Mouse (Mus musculus) brown adipose tissue, adult 24 weeks (tissue): ENCODE measurements at regions not wholly inside any gene's neighbourhood (a gene's known extent, or its start where the extent isn't known, plus 50 kb on each side); places are given as distances from the start of the nearest gene placed in this dataset.

Source experiments
- H3K27ac ChIP-seq: fragments of 200-500 bp; replicated peaks from 2 replicates; pipeline ENCODE4 v1.5.1; 2012; ENCODE audit warnings: low read depth, mild to moderate bottlenecking, low read length
- H3K4me1 ChIP-seq: fragments of 200-500 bp; 2 replicates; pipeline ENCODE4 v1.6.1; 2012; ENCODE audit warnings: low read length, mixed read lengths; ENCODE audit not compliant: control insufficient read depth, insufficient read depth, insufficient read length
- H3K4me3 ChIP-seq: fragments of 200-500 bp; 2 replicates; pipeline ENCODE4 v1.5.1; 2012; ENCODE audit warnings: low read depth, mild to moderate bottlenecking, low read length, moderate library complexity; ENCODE audit not compliant: insufficient read depth

DNA sequence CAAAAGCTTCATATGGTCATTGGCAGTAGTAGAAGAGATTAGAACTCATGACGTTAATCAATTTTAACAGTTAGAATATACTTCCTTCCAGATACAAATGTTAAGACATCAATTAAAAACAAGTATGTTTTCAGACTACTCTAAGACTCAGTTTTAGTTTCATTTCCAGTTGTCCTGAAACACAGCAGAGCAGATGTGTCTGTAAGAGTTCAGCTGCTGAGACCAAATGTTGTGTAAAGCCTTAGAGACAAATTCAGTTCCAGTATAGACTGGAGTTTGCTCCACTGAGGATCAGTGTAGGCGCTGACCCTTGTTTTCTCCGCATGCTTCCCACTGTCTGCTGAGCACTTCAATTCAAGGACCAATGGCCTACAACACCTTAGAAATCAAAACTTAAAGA, 158.1 kb upstream of the Bmper start:
- H3K4me1 ChIP-seq, result peaks cover 16% of the 10 kb centered on the region; the same call in 1 of the 2 replicates
- no peak overlapping the region for H3K4me3 ChIP-seq
- 0 out of 2 replicates have a peak overlapping the region, but pooled peaks have one; percentile 56 for H3K27ac ChIP-seq

DNA sequence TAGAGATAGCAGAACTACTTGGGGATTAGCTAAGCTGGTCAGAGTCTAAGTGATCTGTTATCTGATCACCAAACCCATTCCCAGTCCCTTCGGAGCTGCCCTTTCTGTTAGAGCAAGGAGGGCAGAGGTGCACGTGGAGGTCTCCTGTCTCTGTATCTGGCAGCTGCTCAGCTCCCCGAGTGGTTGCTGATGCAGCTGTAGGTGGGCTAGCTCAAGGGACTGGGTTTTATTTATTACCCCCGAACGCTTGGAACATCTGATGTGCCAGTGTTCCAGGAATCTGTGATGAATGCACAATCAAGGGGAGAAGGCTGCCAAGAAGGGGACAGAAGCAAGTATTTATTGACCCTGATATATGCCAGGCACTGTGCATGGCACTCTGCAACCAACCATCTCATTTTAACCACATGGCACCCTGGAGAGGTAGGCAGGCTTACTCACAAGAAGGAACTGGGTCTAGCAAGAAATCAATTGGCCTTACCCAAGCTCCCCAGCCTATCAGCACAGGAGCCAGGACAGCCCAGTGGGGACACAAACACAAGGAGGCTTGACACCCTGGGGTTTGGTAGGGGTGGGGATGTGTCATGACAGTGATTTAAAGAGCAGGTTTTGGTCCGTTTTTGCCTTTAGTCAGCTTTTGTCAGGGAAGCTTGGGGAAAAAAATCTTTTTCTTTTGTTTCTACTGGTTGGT, 154.6 kb upstream of the Bmper start:
- Histone ChIP-seq H3K4me3 (no peak overlapping the region), H3K4me1 (peaks cover 7% of the 10 kb centered on the region; the same call in 1 of the 2 replicates), H3K27ac (no peak overlapping the region)

DNA sequence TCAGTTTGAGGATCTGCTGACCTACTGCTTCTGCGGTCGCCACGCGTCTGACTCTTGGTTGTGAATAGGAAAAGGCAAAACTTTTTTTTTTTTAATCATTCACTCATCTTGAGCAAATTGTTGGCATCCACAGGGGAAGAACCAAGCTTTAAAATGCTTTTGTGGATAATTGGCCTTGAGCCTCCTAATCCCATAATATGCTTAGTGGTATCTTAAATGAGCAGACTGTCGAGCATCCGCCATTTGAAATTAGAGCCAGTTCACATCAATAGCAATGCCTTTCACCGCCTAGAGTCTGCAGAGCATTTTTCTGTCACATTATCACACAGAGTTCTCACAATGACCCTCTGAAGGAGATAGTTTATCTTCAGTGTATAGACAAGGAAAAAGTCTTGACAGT, 153.7 kb upstream of the Bmper start:
- Histone ChIP-seq H3K4me1 (peaks cover 4% of the 10 kb centered on the region; the same call in 1 of the 2 replicates), H3K4me3 (no peak overlapping the region)

DNA sequence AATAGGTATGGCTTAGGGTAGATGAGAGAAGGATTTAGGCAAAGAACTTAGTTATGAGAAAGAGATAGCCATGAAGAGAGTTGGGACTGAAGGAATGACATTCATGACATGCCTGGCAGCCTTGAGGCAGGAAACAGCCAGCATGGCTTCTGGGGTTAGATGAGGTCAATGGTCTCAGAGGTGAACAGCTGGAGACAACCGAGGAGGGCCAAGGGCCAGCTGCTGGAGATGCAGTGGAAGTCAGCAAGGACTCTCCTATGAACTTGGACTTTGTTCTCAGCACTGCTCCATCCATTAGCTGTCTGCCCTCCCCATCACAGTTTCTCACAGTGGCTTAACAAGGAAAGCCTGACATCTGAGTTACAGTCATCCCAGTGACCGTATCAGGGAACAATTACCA, 151.9 kb upstream of the Bmper start:
- Histone ChIP-seq H3K4me1 (no peaks in the 10 kb centered on the region), H3K27ac (0 out of 2 replicates have a peak overlapping the region, but pooled peaks have one; percentile 14), H3K4me3 (no peak overlapping the region)

More for the DNA sequence above, 153.7 kb upstream of the Bmper start:
- no peak overlapping the region for H3K27ac ChIP-seq

DNA sequence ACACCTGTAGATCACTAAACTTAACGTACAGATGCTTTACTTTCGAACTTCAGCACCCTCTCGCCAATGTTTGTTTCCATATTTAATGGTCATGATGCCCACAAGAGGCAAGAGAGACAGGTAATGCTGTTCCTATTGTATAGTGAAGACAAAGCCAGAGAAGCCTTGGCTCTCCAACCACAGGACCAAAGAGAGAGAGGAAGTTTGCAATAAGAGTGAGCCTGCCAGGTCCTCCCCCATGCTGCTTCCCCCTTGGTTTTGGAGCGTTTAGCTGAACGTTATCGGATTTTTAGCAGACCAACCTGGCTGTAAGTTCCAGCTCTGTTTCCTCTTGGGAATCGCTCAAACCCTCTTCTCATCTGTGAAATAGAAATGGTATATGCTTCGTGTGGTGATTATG, 150.1 kb upstream of the Bmper start:
- H3K4me1 ChIP-seq, result no peaks in the 10 kb centered on the region
- no peak overlapping the region for H3K27ac ChIP-seq
- no peak overlapping the region for H3K4me3 ChIP-seq

DNA sequence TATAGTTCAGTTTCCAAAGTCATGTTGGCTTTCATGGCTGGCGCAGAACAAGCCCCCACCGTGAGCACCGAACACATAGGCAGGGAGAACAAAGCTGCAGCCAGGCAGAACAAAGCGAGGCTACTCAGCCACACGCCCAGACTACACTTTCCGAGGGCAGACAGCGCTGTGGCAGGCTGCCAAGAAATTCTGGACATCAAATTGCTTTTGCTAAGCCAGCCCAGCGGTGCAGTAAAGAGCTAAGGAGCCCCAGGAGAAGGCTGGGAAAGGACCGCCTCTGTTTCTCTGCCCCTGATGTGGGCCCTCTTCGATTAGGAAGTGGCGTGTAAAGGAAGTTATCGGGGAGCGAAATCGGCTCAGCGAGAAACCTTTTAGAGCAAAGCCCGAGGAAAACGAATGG, 139.3 kb upstream of the Bmper start:
- Histone ChIP-seq H3K4me3 (no peak overlapping the region), H3K27ac (no peak overlapping the region), H3K4me1 (no peaks in the 10 kb centered on the region)

DNA sequence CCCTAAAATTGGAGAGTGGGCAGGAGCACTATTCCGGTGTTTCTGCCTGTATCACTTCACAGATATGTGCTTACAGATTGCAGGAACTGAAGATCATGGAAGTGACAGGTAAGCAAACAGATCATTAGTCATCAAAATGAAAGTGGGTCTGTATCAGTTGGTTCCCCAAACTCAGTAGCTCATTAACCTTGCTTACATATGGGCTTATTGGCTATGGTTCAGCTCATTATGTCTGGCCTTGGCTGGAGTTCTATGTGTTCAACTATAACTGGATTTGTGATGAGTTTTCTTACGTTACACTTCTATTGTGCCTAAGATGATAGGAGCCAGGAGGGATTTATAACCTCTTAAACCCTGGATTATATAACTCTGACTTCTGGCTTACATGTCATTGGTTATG, 133.5 kb upstream of the Bmper start:
- Histone ChIP-seq H3K4me3 (no peak overlapping the region), H3K27ac (no peak overlapping the region; the same call in 1 of the 2 replicates), H3K4me1 (peaks cover 6% of the 10 kb centered on the region; the same call in 1 of the 2 replicates)

DNA sequence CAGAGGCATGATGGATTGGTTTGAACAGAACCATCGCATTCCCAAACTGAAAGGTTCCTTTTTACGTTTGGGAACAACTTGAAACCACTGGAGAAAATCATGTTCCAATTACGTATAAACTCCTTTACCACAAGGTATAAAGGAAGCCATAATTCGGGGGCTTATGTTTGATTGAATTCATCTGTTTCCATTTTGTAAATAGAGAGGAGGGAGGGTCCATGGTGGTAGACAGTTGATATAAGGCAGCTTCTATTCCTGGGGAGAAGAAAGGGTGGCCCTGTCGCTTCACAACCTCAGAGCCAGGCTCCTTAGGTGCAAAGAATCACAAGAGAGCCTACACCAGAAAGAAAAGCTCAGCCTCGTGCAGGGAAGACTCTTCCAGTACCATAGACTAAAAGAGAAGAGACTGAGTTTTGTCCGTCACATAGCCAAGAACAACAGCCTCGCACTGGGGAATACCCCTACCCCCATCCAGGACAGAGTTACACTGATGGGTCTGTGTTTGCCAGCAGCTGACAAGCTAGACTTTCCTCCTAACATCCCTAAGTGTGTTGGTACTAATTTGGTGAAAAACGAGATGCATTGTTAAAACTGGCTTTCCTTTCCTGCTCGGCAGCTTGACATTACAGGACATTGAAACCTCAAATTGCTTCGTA, 125.6 kb upstream of the Bmper start:
- Histone ChIP-seq H3K4me3 (no peak overlapping the region), H3K27ac (no peak overlapping the region), H3K4me1 (no peaks in the 10 kb centered on the region)

DNA sequence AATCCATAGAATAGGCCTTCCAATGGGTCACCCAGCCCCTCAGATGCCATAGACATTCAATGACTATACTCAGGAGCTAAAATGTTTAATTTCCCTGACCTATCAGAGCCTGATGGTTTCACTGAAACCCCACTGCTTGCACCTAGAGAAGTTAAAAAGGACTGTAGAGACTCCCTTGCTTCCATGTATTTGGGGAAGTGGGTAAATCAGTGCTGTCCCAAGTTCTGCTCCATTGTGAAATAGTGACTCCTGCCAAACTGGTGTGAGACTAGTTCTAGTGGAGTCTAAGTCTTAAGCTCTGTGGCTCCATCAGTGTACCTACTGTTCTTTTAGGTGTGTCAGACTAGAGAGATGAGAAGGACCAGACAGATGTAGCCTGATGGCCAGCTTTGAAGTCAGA, 121.3 kb upstream of the Bmper start:
- H3K27ac ChIP-seq, result no peak overlapping the region
- H3K4me3 ChIP-seq, result no peak overlapping the region
- no peaks in the 10 kb centered on the region for H3K4me1 ChIP-seq

DNA sequence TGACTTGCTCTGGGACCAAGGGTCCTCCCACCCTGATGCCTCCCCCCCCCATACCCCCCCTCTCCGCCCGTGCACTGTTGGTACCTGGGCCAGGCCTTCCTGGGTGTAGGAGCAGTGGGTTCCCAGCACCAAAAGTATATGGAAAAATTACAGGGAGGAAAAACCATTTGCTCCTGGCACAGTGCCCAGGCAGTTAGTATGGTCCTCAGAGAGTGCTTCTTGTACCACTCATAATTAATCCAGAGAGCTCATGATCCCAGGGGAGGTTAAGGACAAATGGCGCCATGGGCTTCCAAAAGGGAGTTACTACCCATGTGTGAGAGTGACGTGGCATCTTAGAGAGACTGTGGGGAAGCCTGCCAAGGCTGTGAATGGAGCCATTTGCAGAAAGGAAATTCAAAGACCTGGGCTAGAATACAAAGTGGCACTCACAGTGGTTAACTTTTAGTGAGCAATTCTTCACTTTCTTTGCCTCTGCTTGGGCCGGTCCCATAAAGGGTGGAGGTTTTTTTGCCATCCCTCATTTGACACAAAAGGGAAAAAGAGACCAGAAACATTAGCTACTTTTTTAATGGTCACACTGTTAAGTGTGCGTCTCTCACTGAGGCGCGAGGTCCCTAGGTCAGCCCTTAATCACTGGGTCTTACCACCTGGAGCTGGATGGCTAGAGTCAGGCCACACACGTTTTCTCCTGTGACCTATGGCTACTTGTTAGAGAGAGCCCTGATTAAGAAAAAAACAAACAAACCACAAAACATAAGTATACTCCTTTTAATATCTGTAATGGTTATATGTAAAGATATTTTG, 120.7 kb upstream of the Bmper start:
- Histone ChIP-seq H3K27ac (no peak overlapping the region), H3K4me3 (no peak overlapping the region), H3K4me1 (no peaks in the 10 kb centered on the region)

DNA sequence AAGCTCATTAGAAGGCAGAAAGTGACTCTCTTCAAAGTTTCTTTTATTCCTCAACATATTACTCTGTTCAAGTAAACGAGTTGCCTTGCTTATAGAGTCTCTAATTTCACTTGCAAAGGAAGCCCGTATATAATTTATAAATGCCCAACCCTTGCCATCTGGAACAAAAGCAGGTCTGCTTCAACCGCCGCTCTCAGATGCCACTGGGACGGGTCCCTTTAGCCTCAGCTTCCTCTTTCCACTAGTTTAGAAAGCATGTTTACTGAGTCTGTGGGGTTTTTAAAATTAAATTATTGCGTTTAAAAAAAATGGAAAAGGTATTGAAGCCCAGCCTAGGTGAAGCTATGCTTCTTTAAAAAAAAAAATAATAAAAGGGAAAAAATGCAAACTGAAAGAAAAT, 111.4 kb upstream of the Bmper start:
- Histone ChIP-seq H3K4me1 (no peaks in the 10 kb centered on the region), H3K4me3 (no peak overlapping the region), H3K27ac (no peak overlapping the region)

DNA sequence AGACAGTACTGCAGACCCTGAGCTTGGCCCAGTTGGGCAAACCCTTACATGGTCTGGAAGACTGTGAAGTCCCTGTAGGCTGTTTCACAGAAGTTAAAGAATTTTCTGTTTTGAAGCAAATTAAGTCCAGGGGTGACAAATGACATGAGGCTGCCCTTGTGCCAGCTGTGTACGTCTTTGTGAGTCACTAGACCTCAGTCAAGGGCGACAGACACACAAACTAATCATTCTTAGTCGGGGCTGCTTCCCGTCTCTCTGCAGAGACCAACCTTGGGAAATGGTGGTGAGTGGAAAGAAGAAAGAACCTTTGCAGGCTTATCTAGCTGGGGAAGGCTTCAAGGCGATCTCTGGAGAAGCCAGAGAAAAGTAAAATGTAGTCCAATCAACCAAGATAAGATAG, 107.8 kb upstream of the Bmper start:
- H3K4me1 ChIP-seq, result no peaks in the 10 kb centered on the region
- no peak overlapping the region for H3K27ac ChIP-seq
- no peak overlapping the region for H3K4me3 ChIP-seq

DNA sequence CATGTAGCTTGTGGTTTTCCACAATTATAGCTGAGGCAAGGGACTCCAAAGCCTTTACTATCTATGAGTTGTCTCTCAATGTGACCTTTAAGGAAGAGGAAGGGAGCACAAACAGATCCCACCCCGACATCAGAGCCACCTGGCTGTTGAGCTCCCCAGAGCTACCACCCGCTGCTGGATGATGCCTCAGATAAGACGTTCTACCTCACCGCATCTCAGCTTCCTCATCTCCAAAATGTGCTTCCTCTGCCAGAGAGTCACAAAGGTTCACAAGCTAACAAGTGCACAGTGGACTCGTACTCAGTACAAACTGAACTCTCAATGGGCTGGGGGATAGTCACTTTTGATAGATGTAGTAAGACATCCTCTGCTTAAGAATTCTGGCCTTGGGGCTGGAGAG, 107.3 kb upstream of the Bmper start:
- Histone ChIP-seq H3K27ac (no peak overlapping the region), H3K4me3 (no peak overlapping the region), H3K4me1 (no peaks in the 10 kb centered on the region)

DNA sequence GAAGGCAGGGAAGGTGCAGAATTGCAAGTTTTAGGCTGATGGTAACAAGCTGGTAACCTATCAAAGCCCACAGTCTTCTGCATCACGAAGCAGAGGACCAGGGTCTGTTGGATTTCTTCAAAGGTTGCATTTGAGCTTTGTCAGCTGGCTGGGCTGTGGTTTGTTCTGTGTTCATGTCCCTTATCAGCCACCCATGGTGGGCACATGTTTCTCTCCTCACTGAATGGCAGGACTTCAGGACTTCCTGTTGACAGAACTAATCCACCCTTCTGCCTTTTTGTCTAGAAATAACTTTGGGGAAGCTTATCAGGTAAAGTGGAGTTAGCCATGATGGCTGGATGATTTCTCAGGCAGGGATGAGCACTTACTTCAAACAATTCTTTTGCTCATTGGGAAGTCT, 106.6 kb upstream of the Bmper start:
- Histone ChIP-seq H3K4me1 (no peaks in the 10 kb centered on the region), H3K4me3 (no peak overlapping the region), H3K27ac (no peak overlapping the region)

DNA sequence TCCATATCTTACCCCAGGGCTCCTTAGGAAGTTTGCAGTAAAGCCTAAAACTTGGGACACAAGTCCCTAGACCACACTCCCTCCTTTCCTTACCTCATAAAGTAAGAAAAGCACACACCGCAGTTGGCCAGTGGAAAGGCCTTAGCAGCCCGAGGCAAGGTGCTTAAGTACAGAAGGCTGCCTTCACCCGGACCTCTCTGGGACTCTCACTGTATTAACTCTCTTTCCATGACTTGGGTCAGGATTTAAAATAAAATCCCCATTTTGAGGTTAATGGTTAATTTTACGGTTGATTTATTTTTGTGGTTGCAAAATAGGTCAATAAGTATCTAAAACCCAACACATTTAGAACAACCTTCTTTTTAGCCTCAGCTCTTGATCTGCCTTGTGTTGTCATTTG, 103.1 kb upstream of the Bmper start:
- no peak overlapping the region for H3K4me3 ChIP-seq
- H3K4me1 ChIP-seq, result peaks cover 3% of the 10 kb centered on the region; the same call in 1 of the 2 replicates
- no peak overlapping the region for H3K27ac ChIP-seq
